Mouse (Mus musculus) forelimb bud, embryonic 11.5 days (tissue): ENCODE results near the gene Txndc5.

Source experiments
- DNase-seq: peaks from one replicate; pipeline ENCODE4 v3.0.0-alpha.2; 2012; ENCODE audit warnings: low read depth, low spot score

The Txndc5 gene

DNA sequence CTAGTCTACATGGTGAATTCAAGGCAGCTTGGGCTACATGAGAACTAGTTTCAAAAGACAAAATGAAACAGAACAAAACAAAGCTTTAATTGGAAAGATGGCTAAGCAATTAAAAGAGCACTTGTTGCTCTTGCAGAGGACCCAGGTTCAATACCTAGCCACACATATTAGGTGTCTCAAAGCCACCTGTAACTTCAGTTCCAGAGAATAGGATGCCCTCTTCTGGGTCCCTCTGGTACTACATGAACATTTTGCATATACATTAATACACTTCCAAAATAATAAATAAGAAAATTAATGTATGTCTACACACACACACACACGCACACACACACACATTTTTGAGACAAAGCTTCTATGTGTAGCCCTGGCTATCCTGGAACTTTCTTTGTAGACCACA, 65.2 kb downstream of the Txndc5 start:
- DNase-seq, result no peak

DNA sequence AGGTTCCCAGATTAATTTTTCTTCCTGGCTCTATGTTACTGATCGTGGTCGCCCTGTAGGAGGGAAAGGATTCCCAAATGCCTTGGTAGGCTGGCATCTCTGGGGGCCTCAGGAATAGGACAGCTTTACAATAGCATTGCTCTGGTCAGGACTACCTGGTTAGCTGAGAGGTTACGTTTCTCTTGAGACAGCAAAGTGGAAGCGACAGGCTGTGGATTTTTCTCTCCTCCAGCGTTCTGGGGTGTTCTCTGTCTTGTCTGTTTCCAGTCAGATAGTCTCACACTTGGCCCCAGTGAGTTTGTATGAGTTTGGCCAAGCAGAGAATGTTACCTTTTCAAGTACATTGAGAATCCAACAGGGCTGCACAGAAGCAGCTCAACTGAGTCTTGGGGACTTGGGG, 77.2 kb downstream of the Txndc5 start:
- no peak for DNase-seq
